Mouse (Mus musculus) adrenal gland, adult 8-10 months (tissue): ENCODE data around the gene Tnnc1. TPM values are rescaled to one million over a fixed set of nuclear protein-coding genes. Genes with fewer than 3 reads are reported as not detected.
A peak's percentile ranks its signal among the peaks of the same experiment; 100 is the strongest.

Experiments
- DNase-seq: peaks from one replicate; pipeline ENCODE4 v3.0.0; 2022
- total RNA-seq, 4 experiments: library from RNA; stranded (reverse); gene quantifications; 2 replicates each; pipeline ENCODE4 v1.2.4; 2022

Gene Tnnc1
- total RNA-seq, 4 experiments from 2014 or later, result 1.1 to 3.3 (median 1.9) TPM

DNA sequence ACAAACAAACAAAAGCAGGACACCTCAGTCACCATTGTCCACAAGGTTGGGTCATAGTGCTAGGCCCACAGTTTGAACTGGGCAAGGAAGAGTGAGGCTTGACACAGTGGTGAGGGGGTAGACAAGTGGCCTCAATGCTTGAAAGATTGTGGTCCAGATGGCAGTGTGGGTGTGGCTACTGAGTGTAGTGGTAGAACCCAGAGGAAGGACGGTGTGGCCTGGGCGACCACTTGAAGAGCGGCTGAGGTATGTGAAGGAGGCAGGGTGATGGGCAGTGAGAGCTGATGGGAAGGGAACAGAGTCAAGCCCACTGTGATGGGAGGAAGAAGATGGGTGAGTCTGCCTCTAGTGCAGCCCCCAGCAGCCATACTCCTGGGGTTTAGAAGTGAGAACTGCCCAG, 6.6 kb downstream of the Tnnc1 start:
- no peak for DNase-seq

DNA sequence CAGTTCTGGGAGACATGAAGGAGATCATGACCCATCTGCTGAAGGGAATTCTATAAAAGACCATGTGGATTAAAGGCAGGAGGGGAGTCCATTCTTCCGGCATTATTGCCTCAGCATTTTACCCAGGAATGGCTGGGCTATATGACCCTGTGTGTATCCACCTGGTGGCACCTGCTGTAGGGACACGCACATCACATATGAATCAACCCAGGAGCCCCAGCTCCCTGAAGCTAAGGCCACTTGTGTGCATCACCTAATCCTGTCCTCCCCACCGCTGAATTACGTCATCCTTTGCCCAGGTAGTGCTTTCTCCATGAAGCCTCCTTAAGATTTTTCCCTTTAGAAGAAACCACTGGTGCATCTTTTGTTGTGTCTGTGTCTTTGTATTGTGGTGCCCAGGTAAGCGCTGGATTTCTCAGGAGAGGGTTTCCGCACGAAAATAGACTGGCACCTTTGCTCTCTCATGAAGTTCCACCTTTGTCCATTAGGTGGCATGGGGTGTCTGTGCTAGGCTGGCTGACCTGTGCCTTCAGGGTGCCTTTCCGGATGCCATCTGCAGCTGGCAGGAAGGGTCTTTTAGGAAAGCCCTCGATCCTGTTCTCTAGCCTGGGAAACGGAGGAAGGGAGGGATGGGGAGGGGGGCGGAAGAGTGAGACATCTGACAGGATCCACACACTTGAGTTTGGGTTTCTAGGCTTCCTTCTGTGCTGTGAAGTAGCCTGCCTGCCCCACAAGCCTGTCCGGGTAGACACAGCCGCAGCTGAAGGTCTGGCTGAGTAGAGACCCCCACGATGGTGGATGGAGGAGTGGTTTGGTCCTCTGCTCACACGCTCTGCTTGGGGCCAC, 7.3 kb downstream of the Tnnc1 start:
- DNase-seq, result no peak

DNA sequence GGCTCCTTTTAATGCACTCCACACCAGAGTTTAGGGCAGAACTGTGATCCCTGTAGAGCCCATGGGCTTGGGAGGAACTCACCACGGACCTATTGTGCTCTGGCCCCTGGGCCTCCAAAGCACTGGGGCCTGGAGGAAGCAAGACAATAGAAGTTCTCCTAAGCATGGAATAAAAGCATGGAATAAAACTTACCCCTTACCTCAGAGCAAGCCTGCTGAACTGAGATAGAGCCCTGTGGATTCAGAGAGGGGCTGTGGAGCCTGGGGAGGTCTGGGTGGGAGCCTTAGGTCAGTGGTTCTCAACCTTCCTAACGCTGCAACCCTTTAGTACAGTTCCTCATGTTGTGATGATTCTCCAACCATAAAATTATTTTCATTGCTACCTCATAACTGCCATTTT, 8.7 kb downstream of the Tnnc1 start, which contains the start of gene Nisch:
Nisch (minus strand) TSS at position 101 of the 400 bp plus-strand sequence.
- DNase-seq, result no peak

DNA sequence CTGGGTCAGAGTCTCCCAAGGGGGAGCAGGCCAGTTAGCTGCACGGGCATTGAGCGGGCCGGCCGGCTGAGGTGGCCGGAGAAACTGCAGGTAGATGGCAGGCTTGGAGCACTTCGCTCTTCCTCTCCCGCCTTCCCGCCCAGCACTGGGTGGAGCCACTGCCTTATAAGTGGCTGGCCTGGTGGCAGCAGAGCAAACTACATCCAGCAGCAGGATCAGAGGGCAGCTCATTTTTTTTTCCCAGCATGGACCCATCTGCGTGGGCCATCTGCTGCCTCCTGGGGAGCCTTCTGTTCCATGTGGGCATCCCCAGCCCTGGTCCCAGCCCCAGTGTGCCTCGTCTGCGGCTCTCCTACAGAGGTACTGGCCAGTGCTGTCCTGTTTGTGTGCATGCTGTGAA, 9.6 kb downstream of the Tnnc1 start, which contains the start of gene Sema3g:
Sema3g (plus strand) TSS at position 195 of the 400 bp plus-strand sequence.
- no peak for DNase-seq

DNA sequence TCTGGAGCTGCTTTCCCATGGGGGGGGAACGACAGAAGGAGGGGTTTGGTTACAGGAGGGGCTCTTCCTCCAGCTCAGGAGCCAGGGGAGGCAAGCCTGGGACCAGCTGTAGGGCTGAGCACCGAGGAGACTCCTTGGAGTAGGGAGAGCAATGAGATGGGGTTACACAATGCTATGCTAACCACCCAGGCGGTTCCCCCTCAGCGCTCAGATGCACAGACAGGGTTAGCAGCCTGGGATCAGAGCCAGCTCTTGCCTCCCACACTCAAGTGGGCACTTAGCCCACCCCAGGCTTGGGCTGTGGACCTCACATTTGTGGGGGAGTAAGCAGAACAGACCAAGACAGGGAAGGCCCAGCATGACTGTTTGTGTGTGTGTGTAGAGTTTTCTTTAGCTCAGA, 18.9 kb downstream of the Tnnc1 start:
- DNase-seq, result no peak

DNA sequence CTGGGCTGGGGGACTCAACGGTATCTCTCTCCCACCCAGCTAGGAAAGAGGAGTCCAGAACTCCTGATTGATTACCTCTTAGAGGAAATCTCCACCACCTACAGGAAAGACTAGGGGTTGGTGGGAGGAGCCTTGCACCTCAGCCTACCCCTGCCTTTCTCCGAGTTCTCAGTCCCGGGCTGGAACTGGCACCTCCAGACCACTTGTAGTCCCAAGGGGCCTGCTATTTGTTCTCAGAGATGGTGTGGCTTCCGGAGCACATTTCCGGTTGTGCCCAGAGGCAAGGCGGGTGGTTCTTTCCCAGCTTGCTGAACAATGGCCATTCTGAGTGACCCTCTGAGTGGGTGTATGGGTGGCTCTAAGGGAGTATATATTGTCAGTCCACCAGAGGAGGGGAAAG, 20.1 kb downstream of the Tnnc1 start:
- DNase-seq, result no peak

DNA sequence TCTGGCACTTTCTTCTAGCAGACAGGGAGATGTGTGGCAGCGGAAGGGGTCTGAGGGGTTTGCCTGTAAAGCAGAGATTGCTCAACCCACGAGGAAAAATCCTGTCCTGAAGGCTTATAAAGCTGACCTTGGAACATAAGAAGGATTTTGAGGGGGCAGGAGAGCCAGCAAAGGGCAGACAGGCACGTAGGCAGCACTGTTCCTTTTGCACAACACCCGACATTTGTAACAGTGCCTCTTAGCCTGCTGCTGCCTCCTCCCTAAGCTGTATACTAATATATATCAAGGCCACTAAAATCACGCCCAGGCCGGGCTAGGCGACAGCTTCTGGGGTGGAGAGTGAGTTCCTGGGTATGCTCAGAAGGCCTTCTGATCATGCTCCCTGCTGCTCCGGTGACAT, 22.3 kb downstream of the Tnnc1 start:
- no peak for DNase-seq

DNA sequence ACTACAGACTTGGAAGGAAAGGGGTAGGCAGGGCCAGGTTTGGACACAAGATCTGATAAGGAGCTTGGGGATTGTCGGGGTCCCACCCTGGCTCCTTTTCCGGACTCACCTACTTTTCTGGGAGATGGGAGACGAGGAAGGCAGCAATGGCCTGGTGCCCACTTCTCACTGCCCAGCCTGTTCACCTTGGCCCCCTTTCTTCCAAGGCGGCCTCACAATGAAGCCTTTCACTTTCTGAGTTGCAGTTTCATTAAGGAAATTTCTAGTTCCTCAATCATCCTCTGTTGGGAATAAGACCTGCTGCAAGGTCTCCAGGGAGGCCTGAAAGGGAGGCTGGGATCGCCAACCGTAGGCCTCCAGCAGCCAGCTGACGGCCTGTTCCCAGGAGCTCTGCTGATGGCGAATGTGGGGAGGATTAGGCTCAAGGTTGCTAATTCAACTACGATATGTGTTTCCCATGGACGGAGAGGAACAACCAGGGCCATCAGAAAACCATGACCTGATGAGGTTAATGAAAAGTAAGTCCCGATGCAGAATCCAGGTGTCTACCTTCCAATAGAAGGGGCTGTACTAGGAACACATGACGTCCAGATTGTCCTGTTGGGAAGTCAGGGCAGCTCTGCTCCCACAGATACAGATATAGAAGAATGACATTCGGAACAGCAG, 24.4 kb downstream of the Tnnc1 start:
- DNase-seq, result no peak

DNA sequence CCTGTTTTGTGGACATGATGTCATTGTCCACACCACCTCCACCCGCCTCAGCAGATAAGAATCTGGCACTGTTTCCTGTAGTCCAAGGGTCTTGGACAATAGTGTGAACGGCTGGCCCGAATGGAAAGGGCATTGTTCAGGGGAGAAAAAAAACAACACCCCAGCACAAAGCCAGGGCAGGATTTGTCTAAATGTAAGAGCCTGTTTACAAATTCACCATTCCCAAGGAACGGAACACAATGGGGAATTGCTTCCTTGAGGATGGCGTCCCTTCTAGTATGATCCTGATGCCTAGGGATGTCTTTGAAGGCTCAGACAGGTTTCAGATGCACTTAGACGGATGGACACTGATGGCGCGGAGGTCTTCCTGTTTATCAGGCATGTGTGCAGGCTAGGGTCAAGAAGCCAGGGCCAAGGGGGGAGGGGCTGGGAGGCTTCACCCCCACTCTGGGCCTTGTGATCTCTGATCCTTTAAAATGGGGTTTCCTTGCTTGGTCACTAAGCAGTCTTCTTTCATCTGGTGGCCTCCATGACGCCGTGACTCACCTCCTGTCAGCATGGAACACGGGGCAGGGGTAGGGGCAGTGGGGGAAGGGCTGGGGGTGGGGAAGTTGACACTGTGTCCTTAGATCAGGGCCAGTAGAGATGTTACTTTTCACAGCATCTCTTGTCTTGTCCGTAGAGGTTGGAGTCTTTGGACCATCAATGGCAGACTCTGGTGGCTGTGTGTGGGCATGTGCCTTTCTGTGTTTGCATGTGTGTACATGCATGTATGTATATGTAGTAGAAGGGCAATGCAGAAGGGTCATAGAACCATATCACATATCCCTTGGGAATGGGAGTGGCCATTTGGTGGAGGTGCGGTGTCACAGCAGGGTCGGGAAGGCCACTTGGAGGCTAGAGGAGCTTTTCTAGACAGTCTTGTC, 25.2 kb downstream of the Tnnc1 start:
- no peak for DNase-seq

DNA sequence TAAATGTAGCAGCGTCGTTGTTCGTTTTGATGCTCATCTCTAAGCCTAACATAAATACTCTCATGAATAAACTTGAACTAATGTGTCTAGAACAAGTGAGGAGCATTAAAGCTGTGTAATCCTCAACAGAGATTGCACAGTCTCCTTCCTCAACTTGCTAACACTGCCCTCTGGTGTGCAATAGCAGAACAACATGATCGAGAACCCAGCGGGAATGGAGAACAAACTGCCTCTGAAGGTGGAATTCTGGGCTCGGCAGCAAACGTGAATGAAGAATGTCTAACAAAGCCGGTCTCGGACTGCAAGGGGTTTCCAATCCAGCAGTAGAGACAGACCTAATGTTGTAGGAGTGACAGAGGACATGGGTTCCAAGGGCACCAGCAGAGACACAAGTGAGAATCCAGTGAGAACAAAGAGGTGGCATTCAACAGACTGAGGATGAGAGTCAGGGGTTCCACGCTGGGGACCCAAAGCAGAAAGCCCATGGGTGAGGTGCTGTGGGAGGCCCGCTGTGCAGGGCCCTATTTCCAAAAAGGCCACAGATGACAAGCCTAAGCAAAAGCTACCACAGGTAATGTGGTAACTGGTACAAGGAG, 26.0 kb downstream of the Tnnc1 start:
- peak; percentile 62 for DNase-seq

DNA sequence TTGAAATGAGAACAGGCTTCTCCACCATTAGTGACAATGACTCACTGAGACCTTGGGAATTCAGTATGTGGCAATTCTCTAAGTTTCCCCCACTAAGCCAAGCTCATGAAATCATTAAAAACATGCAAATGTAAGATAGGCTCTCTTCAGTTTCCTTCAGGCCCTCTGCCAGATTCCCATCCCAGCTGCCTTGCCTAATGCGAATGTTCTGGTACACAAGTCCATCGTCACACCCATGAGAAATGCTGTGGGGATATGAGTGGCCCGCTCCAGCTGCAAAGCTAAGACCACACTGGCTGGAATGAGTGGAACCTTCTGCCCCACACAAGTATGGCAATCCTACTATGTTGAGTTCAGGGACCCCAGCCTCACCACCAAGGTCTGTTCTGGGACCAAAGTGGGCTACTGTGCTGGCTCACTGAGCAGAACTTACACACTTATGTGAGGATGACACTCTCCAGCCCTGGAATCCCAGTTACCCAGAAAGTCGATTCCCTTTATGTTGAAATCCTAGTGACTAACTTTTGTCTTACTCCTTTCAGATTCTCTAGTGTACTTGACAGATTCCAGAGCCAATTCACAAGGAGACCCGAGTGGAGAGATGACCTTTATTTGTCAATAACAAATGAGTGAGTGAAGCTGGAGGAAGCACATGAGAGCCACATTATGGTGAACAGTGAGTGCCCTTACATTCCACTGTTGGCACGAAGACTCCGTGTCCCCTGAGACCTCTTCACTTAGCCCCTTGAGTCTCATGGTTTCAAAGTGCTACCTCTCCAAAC, 29.2 kb downstream of the Tnnc1 start:
- peak; percentile 42 for DNase-seq

DNA sequence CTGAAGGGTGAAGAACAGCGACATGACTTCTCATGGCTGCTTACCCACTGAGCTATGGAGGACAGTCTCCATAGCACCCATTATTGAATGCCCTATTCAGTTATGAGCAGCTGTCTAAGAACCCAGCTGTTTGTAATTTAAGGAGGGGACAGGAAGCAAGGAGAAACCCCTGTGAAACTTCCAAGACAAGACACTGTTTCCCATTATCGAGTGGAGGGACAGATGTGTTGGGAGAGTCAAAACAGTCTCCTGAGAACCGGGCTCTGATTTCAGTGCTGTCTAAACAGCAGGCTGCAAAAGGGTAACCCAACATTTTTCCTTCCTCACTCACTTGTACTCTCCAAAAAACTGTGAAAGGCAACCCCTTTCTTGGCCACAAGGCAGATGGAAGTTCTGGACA, 32.4 kb downstream of the Tnnc1 start:
- no peak for DNase-seq

DNA sequence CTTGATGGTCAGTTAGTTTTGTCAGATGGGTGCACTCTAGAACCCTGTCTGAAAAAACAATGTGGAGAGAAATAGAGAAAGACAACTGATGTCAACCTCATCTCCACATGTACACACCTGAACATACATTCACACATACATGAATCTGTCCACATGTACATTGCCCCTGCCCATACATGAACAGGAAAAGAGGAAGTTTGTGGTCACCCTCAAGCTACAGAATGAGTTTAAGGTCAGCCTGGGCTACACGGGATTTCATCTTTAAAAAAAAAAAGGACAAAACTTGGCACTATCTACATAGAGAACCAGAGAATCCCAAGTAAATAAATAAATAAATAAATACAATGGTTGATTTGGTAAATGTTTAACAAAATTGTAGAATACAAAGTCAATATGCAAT, 36.7 kb downstream of the Tnnc1 start:
- no peak for DNase-seq

DNA sequence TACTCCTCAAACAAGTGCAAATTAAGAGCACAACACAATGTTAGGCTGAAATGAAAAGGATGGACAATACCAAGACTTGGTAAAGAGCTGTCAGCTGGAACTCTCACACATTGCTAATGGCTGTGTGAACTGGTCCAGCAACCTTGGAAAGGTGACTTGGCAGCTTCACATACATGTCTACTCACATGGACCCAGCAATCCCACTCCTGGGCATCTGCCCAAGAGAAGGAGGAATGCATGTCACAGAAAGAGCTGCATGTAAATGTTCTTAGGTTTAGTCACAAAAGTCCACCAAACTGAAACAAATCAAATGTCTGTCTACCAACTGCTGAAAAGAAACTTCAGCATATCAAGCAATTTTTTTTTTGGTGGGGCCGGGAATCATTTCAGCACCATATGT, 37.8 kb downstream of the Tnnc1 start:
- DNase-seq, result no peak

DNA sequence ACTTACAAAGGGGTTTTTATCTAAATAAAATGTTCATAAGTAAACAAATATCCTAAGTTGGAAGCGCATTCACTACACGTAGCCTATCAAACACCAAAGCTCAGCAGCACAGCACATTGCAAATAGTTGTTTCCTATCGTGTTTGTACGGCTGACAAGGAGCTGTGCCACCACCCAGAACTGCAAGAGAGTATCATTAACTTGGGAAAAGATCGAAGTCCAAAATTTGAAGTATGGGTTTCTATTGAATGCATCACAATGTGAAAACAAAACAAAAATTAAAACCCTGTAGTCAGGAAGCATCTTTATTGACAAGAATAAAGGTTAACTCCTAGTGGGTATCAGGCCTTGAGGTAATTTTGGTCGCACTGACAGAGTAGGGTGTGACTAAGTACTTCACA, 40.3 kb downstream of the Tnnc1 start:
- DNase-seq, result no peak

DNA sequence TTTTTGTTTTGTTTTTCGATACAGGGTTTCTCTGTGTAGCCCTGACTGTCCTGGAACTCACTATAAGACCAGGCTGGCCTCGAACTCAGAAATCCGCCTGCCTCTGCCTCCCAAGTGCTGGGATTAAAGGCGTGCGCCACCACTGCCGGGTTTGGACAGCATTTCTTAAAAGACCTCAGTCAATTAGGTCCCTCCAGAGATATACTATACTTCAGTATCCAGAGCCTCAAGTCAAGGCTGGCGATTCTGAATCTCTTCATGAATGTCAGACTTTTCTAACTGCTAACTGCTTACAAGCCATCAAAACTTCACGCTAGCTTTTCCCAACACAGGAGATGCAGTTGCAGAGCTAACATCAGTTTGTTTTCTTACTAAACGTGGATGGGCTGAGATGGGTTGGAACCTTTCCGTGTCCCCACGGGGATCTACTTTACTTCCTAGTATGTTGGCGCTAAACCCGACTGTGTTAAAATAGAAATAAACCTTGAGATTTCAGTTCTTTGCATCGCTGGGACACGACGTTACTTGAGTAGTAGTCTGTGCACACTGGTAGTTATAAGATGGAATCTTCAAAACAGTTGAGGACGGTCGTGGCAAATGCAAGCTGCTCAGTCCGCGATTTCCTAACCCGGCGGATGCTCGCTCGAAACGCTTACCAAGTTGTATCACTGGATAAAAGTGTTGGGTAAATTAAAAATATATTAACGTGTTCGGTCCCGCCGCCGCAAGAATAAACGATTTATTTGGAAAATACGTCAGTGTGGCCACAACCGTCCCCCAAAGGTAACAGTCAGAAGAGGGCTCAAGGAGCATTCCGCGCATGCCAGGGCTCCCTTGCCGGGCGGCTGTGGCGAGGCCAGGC, 42.3 kb downstream of the Tnnc1 start:
- no peak for DNase-seq

DNA sequence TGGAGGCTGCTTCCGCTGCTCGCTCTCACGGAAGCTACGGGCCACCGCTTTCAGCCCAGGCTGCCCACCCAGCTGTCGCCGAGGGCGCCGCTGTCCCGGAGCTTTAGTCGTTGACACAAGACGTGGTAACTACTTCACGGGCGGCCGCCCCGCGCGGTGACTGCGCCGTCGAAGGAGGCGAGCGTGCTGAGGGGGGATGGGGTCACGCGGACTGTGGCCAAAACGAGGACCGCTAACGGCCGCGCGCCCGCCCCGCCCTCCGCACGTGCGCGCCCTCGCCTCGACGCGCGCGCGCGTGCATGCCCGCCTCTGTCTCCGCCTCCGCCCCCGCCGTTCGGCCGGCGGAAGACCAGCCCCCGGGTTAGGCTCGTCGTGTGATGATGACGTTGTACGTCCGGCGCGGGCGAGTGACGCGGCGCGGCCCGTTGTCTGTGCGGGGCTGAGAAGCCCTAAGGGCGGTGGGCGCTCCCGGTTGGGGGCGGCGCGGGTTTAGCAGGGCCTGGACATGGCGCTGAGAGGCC, 43.0 kb downstream of the Tnnc1 start, which contains the start of the genes Phf7 and Bap1:
Phf7 (minus strand) TSS at position 234 of the 521 bp plus-strand sequence.
Bap1 (plus strand) TSS at position 367 of the 521 bp plus-strand sequence.
- DNase-seq, result peak; percentile 92

DNA sequence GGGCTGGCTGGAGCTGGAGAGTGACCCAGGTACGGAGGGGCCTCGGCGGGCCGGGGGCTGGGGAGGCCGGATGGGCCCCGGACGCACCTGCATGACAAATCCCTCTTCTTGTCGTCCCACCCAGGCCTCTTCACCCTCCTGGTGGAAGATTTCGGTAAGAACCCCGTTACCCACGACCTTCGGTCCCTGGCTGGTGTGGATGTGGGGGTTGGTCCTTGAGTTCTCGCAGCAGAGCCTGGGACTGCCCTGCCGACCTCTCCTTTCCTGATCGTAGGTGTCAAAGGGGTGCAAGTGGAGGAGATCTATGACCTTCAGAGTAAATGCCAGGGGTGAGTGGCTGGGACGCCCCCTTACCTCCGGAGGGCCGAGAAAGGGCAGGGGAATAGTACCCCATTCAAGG, 43.5 kb downstream of the Tnnc1 start:
- no peak for DNase-seq

DNA sequence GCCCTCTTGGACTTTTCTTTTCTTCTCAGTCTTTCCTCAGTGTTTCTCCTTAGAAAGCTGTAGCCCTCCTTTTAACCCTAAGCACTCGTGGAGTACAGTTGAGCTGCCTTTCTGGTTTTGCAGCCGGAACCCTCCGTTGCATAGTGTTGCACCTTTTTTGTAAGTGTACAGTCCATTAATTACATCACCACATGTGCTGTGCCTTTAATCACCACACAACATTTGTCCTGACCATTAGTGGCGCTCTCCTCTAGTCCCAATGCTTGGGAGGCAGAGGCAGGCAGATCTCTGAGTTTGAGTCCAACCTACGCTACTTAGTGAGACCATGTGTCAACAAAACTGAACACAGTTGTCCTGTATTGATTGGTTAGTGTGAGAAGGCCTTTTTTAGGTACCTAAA, 44.0 kb downstream of the Tnnc1 start:
- DNase-seq, result no peak

DNA sequence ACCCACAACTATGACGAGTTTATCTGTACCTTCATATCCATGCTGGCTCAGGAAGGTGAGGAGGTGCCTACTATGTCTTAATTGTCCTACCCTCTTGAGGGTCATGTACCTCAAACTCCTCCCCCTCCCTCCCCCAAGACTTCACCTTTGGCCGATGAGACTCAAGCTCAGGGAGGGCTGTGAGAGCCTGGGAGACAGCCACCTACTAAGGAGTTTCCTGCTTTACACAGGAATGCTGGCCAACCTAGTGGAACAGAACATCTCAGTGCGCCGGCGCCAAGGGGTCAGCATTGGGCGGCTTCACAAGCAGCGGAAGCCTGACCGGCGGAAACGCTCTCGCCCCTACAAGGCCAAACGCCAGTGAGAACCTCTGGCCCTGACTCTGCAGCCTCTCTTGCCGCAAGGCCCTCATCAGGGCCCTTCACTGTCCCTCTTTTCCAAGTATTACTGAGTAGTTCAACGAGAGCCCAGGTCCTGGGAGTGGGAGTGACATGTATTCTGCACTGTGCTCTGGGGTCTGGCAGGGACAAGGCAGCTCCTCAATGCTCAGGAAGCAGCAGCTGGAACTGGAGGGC, 50.5 kb downstream of the Tnnc1 start:
- no peak for DNase-seq
